Mouse (Mus musculus) CH12.LX (cell line): Measurements from ENCODE around the gene Tnnc1. TPM values are rescaled to one million over a fixed set of nuclear protein-coding genes. Genes with fewer than 3 reads are reported as not detected.
A peak's percentile ranks its signal among the peaks of the same experiment; 100 is the strongest.

Experiments used
- DNase-seq: peaks from one replicate; pipeline ENCODE4 v3.0.0-alpha.2; 2013; ENCODE audit errors: extremely low read depth
- H3K27ac ChIP-seq: 2 replicates; pipeline ENCODE4 v1.5.1; 2012; ENCODE audit warnings: low read depth, mild to moderate bottlenecking, control low read depth, moderate library complexity; ENCODE audit not compliant: insufficient read depth
- H3K27me3 ChIP-seq: replicated peaks from 2 replicates; pipeline ENCODE3; 2012; ENCODE audit warnings: inconsistent platforms
- H3K36me3 ChIP-seq, 2 experiments: replicated peaks in 1 of 2; 2 replicates each; pipeline versions ENCODE3 to v1.6.1; 2012; ENCODE audit warnings: inconsistent platforms in 1 of 2, low read length in 1 of 2, mild to moderate bottlenecking in 1 of 2, mixed read lengths in 1 of 2, moderate library complexity in 1 of 2; ENCODE audit not compliant: control insufficient read depth in 1 of 2, insufficient read depth in 1 of 2
- H3K4me1 ChIP-seq, 2 experiments: 2 replicates each; pipeline ENCODE4 v1.6.1; 2012; ENCODE audit warnings: inconsistent platforms in 1 of 2, moderate library complexity in 1 of 2; ENCODE audit not compliant: insufficient read depth in 2 of 2, control insufficient read depth in 1 of 2
- H3K4me2 ChIP-seq: 2 replicates; pipeline ENCODE4 v1.6.1; 2012; ENCODE audit warnings: low read depth, mild to moderate bottlenecking, control low read depth; ENCODE audit not compliant: poor library complexity, insufficient read depth, severe bottlenecking
- H3K4me3 ChIP-seq, 3 experiments: fragments of 150-350 bp in 1 of 3; sonication (generic) in 1 of 3; replicated peaks in 1 of 3; 2 replicates each; pipeline versions ENCODE3 to v1.5.1; 2011 to 2012; ENCODE audit warnings: low read depth in 2 of 3, low read length in 2 of 3, mild to moderate bottlenecking in 2 of 3, moderate library complexity in 2 of 3, control low read depth in 1 of 3, improper control_type of control experiment in 1 of 3, inconsistent platforms in 1 of 3, mixed read lengths in 1 of 3; ENCODE audit not compliant: poor library complexity in 1 of 3
- H3K79me2 ChIP-seq: replicated peaks from 2 replicates; pipeline ENCODE4 v1.6.1; 2012; ENCODE audit warnings: mild to moderate bottlenecking, moderate library complexity; ENCODE audit not compliant: control insufficient read depth, poor library complexity, insufficient read depth, severe bottlenecking; ENCODE audit errors: extremely low read depth
- H3K9ac ChIP-seq: 2 replicates; pipeline ENCODE4 v1.6.1; 2012; ENCODE audit warnings: low read depth, mild to moderate bottlenecking, control low read depth, moderate library complexity; ENCODE audit not compliant: insufficient read depth
- H3K9me3 ChIP-seq: replicated peaks from 2 replicates; pipeline ENCODE3; 2012; ENCODE audit warnings: low read length, inconsistent platforms, mixed read lengths
- BHLHE40 ChIP-seq: IDR thresholded peaks from 2 replicates; pipeline ENCODE4 v1.6.1; 2011; ENCODE audit warnings: mild to moderate bottlenecking, low read depth, low read length, improper control_type of control experiment
- CTCF ChIP-seq, 2 experiments: IDR thresholded peaks in 1 of 2; conservative IDR thresholded peaks in 1 of 2; 2 replicates each; pipeline ENCODE4 v1.5.1; 2011 to 2012; ENCODE audit warnings: low read depth in 2 of 2, low read length in 2 of 2, improper control_type of control experiment in 1 of 2, inconsistent platforms in 1 of 2, mild to moderate bottlenecking in 1 of 2, moderate library complexity in 1 of 2
- ELF1 ChIP-seq: IDR thresholded peaks from 2 replicates; pipeline ENCODE4 v1.6.1; 2014; ENCODE audit warnings: low read depth, mild to moderate bottlenecking, inconsistent platforms, low read length, improper control_type of control experiment
- IRF4 ChIP-seq: IDR thresholded peaks from 2 replicates; pipeline ENCODE4 v1.6.1; 2014; ENCODE audit warnings: low read depth, mild to moderate bottlenecking, inconsistent platforms, low read length, improper control_type of control experiment
- KAT2A ChIP-seq: IDR thresholded peaks from 2 replicates; pipeline ENCODE4 v1.6.1; 2012; ENCODE audit warnings: low read length, improper control_type of control experiment, inconsistent platforms; ENCODE audit not compliant: insufficient replicate concordance
- MAX ChIP-seq: IDR thresholded peaks from 2 replicates; pipeline ENCODE4 v1.6.1; 2011; ENCODE audit warnings: low read length, improper control_type of control experiment
- MEF2A ChIP-seq: IDR thresholded peaks from 2 replicates; pipeline ENCODE4 v1.6.1; 2014; ENCODE audit warnings: low read depth, mild to moderate bottlenecking, inconsistent platforms, low read length, improper control_type of control experiment, borderline replicate concordance
- MXI1 ChIP-seq: IDR thresholded peaks from 2 replicates; pipeline ENCODE4 v1.6.1; 2011; ENCODE audit warnings: mild to moderate bottlenecking, low read depth, low read length, improper control_type of control experiment
- NELFE ChIP-seq: IDR thresholded peaks from 2 replicates; pipeline ENCODE4 v1.6.1; 2011; ENCODE audit warnings: low read depth, low read length, improper control_type of control experiment
- NRF1 ChIP-seq: IDR thresholded peaks from 2 replicates; pipeline ENCODE4 v1.6.1; 2014; ENCODE audit warnings: low read depth, mild to moderate bottlenecking, inconsistent platforms, low read length, improper control_type of control experiment, moderate library complexity
- RAD21 ChIP-seq: IDR thresholded peaks from 2 replicates; pipeline ENCODE4 v1.6.1; 2011; ENCODE audit warnings: low read depth, mild to moderate bottlenecking, low read length, improper control_type of control experiment, moderate library complexity
- TCF12 ChIP-seq: IDR thresholded peaks from 2 replicates; pipeline ENCODE4 v1.6.1; 2014; ENCODE audit warnings: low read depth, mild to moderate bottlenecking, inconsistent platforms, low read length, improper control_type of control experiment
- USF1 ChIP-seq: IDR thresholded peaks from 2 replicates; pipeline ENCODE4 v1.6.1; 2014; ENCODE audit warnings: low read depth, mild to moderate bottlenecking, inconsistent platforms, low read length, improper control_type of control experiment
- ZC3H11A ChIP-seq: IDR thresholded peaks from 2 replicates; pipeline ENCODE4 v1.6.1; 2012; ENCODE audit warnings: low read depth, mild to moderate bottlenecking, inconsistent platforms, low read length, improper control_type of control experiment
- ZMIZ1 ChIP-seq: IDR thresholded peaks from 2 replicates; pipeline ENCODE4 v1.6.1; 2012; ENCODE audit warnings: low read depth, mild to moderate bottlenecking, inconsistent platforms, low read length, improper control_type of control experiment
- ZNF384 ChIP-seq: IDR thresholded peaks from 2 replicates; pipeline ENCODE4 v1.6.1; 2012; ENCODE audit warnings: low read depth, low read length, improper control_type of control experiment, inconsistent platforms
- dilution Hi-C: fragments of 300-500 bp; cut with MboI; formaldehyde crosslinking; loops from 2 replicates; pipeline ENCODE4 v1.14.3; 2020; ENCODE audit warnings: low sequenced_read_pairs; ENCODE audit not compliant: extremely low pct_unique_long_range_greater_than_20kb, extremely low pct_ligation_motif_present
- in situ Hi-C: fragments of 300-500 bp; cut with MboI; formaldehyde crosslinking; loops from 3 replicates; pipeline ENCODE4 v1.14.3; 2019; ENCODE audit warnings: low sequenced_read_pairs, low pct_ligation_motif_present, low pct_unique_long_range_greater_than_20kb, mixed read lengths
- polyA plus RNA-seq: library from polyadenylated mRNA; unstranded; fragments of >175 nt; gene quantifications from 2 replicates; pipeline ENCODE4 v1.2.1, GENCODE M21; 2012; ENCODE audit warnings: low read depth; ENCODE audit not compliant: insufficient read length
- total RNA-seq, 2 experiments: library from RNA; depleted of rRNA; stranded (reverse); fragments of 300-350 nt in 1 of 2; fragments of >200 nt in 1 of 2; gene quantifications; 2 replicates each; pipeline ENCODE4 v1.2.3; 2012 to 2014

The Tnnc1 gene
- total RNA-seq (2012; rRNA removed), result 0.25 and 0.29 TPM in 2 replicates
- 0.63 and 0.86 TPM in 2 replicates for total RNA-seq (2014; rRNA removed)
- 0.66 and 1.0 TPM in 2 replicates for polyA plus RNA-seq

DNA sequence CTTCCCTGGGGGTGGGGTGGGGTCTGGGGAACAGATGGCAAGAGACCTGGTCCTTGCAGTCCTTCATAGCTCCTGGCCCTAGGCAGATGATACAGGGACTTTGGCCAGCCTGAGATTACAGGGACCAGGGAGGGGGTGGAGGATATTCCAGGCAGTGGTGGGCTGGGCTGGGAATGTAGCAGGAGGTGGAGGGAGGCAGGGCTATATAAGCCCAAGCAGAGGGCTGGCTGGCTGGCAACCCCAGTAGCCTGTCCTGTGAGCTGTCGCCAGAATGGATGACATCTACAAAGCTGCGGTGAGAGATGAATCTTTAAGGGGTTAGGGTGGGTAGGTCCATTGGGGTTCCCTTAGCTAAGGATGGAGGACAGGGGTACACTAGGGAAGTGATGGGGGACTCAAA, at the start of gene Tnnc1:
Tnnc1 (plus strand) TSS at position 229 of the 400 bp plus-strand sequence.
- TF ChIP-seq ELF1 (no peak), RAD21 (no peak), CTCF (conservative IDR thresholded peaks at IDR 0.05 in 1 of 2, IDR thresholded peaks at IDR 0.05 in 1 of 2; ENCODE audit: low read depth in 2 of 2, low read length in 2 of 2) (no peak), ZC3H11A (no peak), NELFE (no peak), IRF4 (no peak), MEF2A (no peak), ZNF384 (no peak), USF1 (no peak), KAT2A (no peak), NRF1 (no peak), BHLHE40 (no peak), TCF12 (no peak), ZMIZ1 (no peak)
- H3K9me3 ChIP-seq, result no peaks in the 10 kb centered on the region
- H3K9ac ChIP-seq, result peak within 1 kb of the TSS; percentile 29; the same call in 1 of the 2 replicates
- dilution Hi-C loops (no loop called here), in situ Hi-C loops (no loop called here)
- peaks cover 12% of the 10 kb centered on the region for H3K27me3 ChIP-seq
- DNase-seq, result no peak
- peaks cover 26% of the 10 kb centered on the region for H3K79me2 ChIP-seq
- H3K4me3 ChIP-seq, result peak within 1 kb of the TSS; percentile 61 to 79 (median 63)
- H3K36me3 ChIP-seq, result peaks cover 10 to 18% of the 10 kb centered on the region in 2 experiments
- H3K4me1 ChIP-seq, result peaks cover 5 to 24% of the 10 kb centered on the region in 2 experiments; a peak in 3 of 4 replicates
- no peak within 1 kb of the TSS for H3K27ac ChIP-seq
- H3K4me2 ChIP-seq, result peak within 1 kb of the TSS; percentile 57; the same call in 1 of the 2 replicates

DNA sequence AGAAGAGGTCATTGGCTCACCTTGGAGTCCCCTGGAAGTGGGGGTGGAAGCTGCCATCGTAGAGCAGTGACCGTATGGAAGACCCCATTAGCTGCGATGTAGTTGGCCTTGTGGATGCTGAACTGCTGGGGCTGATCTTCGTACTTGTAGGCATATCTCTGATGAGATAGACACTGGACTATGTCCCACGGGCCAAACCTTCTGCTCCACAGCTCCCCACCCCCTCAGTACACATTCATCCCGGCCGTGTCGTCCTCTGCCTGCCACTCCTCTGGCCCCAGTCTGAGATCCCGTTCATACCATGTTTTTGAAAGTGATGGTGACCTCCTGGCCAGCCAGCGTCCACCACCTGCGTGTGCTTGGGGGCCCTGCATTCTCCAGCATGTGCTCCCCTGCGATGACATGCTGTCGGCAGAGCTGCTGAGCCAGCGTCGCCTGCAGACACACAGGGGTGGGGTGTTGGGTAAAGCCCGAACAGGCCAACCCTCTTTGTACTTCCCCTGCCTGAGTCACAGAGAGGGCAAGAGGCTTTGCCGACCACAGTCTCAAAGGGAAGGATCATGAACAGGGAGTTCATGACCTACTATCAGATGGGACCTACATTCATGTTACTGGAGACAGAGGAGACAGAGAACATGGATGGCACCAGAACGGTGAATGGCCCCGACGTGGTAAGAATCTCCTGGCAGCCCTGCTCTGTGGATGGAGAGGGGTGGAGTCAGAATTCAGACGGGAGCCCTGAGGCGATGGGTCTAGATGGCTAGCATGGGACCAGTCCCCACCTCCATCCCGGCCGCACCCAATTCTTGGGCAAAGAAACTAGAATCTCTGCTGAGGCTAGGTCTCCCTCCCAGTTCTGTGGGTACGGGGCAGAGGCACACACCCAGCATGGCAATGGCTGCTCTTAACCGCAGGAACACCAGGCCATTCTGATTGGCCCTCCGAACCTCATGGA, 47.6 kb upstream of the Tnnc1 start:
- dilution Hi-C loops, result no loop called here
- Histone ChIP-seq H3K4me3 (peak overlapping the region; percentile 28 to 49 (median 46)), H3K9ac (no peak overlapping the region), H3K27ac (no peak overlapping the region), H3K9me3 (no peaks in the 10 kb centered on the region), H3K27me3 (no peaks in the 10 kb centered on the region), H3K79me2 (no peaks in the 10 kb centered on the region), H3K4me2 (peak overlapping the region; percentile 41), H3K4me1 (peaks cover 20 to 53% of the 10 kb centered on the region in 2 experiments), H3K36me3 (peaks cover 0 to 26% of the 10 kb centered on the region in 2 experiments)
- in situ Hi-C loops, result no loop called here
- TF ChIP-seq MXI1 (0 out of 2 replicates have a peak, but pooled peaks have one; percentile 44), BHLHE40 (peak; percentile 49), ELF1 (no peak), MAX (peak; percentile 45)
- peak; percentile 67 for DNase-seq
